Mouse (Mus musculus): ENCODE results near the gene Vsig8.

DNA sequence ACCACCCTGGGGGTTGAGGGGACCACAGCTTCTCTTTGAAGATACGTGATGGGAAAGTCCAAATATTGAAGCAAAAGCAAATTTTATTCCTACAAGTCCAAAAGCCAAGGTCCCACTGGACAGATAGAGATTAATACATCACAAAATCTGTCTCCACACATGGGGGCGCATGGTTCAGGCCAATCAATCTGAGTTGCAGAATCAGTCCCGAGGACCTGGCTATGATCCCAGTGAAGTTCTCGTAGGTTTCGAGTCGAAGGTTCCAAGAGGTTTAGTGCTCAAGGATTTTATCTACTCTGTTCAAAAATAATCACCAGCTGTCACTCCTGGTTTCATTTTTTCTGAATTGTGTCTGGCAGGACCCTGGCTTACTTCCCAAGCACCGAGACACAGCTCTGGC is 4.7 kb upstream of the Vsig8 start:
- TF ChIP-seq FLI1 (IDR thresholded peaks at IDR 0.05; ENCODE audit: low read length) (no peak), GATA1 (IDR thresholded peaks at IDR 0.05; ENCODE audit: borderline replicate concordance, low read length) (no peak)
